Mouse (Mus musculus): ENCODE measurements around the gene Mc1r.

- TF ChIP-seq CTCF (IDR thresholded peaks at IDR 0.05; ENCODE audit: borderline replicate concordance, insufficient read depth, low read length) (0 out of 2 replicates have a peak, but pooled peaks have one; percentile 31), POLR2A (IDR thresholded peaks at IDR 0.05; ENCODE audit: low read depth, low read length) (no peak)
These were observed 15.3 kb downstream of the Mc1r start for GRCm38 (mm10) chr8:123422056-123422780.

Measured in embryonic fibroblast, embryonic 13.5 days (primary cell).